Mouse (Mus musculus) ES-Bruce4 (cell line): ENCODE results near the gene Smarca4.

Experiments used
- CTCF ChIP-seq: IDR thresholded peaks from one replicate; pipeline ENCODE4 v1.8.1; 2011; ENCODE audit warnings: low read depth, low read length
- POLR2A ChIP-seq: IDR thresholded peaks from one replicate; pipeline ENCODE4 v1.8.1; 2011; ENCODE audit warnings: low read length; ENCODE audit not compliant: insufficient read depth

DNA sequence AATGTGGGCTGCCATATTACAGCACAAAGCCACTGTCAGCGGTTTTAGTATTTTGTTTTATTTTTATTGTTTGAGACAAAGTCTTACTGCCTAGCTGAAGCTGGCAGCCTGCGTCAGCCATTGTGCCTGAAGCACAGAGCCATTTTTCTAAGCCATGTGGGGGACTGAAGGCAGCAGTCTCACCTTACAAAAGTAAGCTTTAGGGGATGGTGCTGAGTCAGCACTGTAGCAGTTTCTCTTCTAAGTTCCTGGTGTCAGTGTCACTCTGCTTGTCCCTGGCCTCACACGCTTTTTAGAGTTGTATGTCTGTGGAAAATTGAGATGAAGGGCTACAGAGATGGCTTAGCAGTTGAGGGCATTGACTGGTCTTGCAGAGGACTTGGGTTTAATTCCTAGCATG is 30.4 kb downstream of the Smarca4 start:
- TF ChIP-seq CTCF (no peak), POLR2A (no peak)
